Mouse (Mus musculus): ENCODE measurements around the gene Csmd2. TPM values are rescaled to one million over a fixed set of nuclear protein-coding genes. Genes with fewer than 3 reads are reported as not detected.

Gene Csmd2
- total RNA-seq, 2 experiments from 2014 or later: 0.15 to 0.22 TPM

DNA sequence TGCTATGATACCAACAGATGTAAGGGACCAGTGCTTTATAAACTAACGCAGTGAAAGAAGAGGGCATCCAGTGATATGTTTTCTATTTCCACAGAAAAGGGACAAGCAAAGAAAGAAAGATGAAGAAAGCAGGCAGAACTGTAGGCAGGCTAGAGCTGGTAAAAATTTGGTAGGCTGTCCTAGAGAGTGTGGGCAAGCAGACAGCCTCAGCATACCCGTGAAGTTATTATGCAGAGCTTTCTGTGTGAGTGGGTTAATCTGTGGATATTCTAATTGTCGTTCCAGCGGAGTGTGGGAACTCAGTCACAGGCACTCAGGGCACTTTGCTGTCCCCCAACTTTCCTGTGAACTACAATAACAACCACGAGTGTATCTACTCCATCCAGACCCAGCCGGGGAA, 412.4 kb downstream of the Csmd2 start:
- no peak for DNase-seq
- intact Hi-C loops (cut with DNase I): no loop called here

DNA sequence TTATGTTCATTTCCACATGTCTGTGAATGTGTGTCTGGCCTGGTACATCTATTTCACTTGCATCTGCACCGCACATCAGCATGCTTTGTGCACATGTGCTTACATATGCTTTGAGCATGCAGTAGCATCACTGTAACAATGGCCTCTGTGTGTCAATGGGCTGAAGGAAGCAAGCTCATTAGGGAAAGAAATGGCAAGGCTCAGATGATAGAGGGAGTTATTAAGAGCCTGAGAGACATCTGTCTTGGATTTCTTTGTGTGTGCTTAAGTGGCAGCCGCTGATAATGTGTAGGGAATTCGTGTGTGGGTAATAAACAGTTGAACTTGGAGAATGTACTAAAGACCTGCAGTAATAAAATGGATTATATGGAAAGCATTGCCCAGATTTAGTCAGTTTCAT, 413.9 kb downstream of the Csmd2 start:
- no peak for DNase-seq
- intact Hi-C loops (cut with DNase I): no loop called here

DNA sequence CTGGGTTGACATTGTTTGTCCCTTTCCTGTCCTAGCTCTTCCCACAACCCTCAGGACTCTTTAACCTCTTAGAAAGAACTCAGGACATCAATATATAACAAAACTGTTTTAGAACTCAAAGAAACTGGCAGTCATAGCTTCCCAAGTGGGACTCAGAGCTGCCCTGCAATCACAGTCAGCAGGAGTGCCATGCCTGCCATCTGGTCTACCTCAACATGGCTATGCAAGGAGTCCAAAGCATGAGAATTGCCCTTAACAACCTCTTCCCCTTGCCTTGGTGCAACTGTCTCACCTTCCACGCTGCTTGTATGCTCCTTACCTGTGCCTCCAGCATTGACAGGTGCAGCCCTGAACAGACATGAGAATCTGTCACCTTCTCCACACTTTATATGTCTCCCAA, 415.0 kb downstream of the Csmd2 start:
- DNase-seq: no peak
- intact Hi-C loops (cut with DNase I): no loop called here

DNA sequence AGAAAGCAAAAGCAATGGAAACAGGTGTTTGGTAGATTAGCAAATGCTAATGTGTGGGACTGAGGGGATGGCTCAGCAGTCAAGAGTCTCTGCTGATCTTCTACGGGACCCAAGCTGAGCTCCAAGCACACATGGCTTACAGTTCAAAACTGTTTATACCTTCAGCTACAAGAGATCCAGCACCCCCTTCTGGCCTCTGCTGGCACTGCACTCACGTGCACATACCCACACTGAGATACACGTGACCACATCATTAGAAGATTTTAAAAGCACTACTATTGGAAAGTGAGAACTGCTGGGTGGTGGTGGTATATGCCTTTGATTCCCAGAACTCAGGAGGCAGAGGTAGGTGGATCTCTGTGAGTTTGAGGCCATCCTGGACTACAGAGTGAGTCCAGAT, 417.9 kb downstream of the Csmd2 start:
- intact Hi-C loops (cut with DNase I): no loop called here
- DNase-seq: no peak

DNA sequence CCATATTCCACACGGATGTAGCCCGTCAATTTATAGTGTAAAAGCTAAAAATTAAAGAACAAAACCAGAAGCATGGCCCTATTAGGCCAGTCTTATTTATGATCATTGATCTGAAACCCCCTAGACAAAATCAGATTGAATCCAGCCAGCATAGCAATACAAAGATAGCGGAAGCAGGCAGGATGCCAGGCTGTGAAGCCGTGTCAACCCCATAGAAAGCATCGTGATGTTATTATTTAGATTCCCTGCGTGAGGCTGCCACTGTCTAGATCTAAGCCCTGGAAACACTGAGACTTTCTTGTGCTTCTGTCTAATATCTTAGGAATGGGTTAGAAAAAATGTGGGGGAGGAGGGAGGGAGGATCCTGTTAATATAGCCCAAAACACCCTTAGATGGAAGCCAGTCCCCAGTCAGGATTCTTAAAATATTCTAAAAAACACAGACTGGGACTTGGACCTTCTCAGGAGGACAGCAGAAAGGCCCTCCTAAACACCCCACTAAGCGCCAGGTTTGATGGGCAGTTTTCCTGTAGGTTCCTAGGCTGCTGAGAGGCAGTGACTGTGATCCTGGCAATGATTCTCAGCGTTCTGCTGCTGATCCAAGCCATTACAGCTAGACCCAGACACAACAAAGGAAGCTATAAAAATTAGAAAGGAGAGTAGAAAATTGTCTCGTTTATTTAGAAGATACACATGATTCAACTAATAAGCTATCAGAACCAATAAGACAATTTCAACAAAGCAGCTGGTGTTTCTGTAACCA, 419.6 kb downstream of the Csmd2 start:
- DNase-seq: no peak
- intact Hi-C loops (cut with DNase I): no loop called here

DNA sequence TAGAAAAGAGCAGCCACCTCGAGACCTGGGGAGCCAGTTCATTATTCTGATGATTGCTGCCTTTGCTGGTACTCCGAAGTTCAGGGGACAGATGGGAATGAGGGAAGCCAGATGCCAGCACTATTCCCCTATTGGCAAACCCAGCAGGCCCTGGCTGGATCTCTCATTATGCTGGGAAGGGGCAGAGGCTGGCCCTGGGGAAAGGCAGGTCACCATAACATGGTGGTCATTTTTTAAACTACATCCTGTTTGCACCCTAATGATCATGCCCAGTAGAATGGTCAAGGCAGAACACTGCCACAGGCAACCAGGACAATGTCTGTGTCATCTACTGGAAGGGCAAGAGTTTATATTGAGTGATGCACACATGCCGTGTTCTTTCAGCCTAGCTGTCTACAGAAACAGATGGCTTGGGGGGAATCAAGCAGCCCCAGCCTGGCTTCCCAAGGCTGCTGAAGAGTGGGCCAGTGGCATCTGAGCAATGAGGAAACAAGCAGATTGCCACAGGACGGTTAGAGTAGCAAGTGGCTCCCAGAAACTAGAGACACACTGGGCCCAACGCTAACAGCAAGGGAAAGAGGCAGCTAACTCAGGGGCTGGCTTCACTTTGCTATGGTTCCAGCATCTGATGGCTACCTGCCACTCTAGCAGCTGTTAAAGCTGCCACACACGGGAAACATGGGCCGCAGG, 424.4 kb downstream of the Csmd2 start:
- intact Hi-C loops (cut with DNase I): no loop called here
- DNase-seq: no peak

DNA sequence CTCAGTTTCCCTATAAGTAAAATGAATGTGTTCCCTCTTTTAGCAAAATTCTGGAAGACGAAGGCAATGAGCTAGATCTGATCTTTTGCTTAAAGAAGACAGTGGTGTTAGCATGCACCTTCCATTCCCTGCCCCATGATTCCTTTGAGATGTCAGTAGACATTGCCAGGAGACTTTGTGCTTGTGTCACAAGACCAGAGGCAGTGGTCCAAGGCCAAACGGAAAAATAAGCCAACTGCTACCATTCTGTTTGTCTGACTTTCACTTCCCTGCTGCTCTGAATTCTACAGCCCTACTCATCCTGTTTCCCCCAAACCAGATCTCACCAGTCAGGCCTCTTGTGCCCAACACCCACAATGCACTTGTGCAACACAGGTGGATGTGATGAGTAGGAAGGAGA, 427.1 kb downstream of the Csmd2 start:
- intact Hi-C loops (cut with DNase I): no loop called here
- no peak for DNase-seq

DNA sequence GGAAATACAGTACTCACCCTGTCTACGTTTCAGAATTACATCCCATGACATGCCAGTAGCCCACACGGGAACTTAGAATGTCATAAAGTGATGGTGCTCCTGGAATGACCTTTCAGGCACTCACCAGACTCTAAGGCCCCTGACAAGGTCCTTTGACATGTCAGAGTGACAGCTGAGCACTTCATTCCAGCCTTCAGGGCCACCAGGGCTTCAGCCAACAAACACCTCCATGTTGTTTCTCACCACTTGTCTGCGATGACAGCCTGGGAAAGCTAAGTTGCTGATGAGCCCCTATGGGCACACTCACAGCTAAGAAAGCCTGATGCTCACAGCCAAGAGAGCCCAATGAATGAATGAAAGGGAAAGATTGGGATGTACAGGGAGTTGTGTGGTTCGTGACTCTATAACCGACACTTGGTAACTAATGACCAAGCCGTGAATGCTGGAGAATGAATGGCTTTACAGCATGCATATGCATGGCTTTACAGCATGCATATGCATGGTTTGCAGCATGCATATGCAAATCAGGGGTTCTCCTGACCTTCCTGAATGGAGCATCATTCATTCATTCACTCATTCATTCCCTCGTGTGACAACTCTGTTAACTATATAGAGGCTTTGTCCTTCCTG, 432.4 kb downstream of the Csmd2 start:
- intact Hi-C loops (cut with DNase I): no loop called here
- DNase-seq: no peak

DNA sequence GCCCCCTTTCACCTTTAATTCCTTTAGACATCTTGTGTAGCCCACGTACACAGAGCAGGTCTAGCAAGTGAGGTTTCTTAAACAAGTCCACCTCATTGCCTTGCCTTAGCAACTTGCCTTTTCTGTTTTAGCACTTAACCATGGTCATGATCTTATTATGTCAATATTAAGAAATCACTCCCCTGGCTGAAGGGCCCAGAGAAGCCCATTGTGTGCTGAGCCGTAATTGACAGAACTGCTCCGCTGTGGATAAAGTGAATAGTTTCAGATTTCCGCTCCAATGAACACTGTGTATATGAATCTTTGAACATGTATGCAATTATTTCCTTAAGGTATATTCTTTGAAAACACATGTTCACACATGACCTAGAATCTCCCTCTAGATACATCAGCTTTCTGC, 434.8 kb downstream of the Csmd2 start:
- no peak for DNase-seq
- intact Hi-C loops (cut with DNase I): no loop called here

DNA sequence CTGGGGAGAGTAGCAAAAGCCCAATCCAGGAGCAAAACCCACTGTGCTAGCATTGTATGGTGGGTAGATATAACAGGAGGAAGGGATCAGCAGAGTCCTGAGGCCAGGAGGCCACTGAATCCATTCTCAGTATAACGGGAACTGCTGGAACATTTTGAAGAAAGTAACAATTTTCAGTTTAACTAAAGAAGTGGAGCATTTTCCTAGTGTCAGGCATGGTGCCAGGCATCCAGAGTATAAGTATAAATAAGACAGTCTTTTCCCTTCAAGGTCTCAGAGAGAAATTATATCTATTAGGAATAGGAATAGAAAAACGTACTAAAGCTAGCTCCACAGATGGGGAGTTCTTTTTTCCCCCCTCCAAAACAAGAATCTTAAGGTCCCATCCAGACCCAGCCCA, 437.7 kb downstream of the Csmd2 start:
- intact Hi-C loops (cut with DNase I): no loop called here
- DNase-seq: no peak

DNA sequence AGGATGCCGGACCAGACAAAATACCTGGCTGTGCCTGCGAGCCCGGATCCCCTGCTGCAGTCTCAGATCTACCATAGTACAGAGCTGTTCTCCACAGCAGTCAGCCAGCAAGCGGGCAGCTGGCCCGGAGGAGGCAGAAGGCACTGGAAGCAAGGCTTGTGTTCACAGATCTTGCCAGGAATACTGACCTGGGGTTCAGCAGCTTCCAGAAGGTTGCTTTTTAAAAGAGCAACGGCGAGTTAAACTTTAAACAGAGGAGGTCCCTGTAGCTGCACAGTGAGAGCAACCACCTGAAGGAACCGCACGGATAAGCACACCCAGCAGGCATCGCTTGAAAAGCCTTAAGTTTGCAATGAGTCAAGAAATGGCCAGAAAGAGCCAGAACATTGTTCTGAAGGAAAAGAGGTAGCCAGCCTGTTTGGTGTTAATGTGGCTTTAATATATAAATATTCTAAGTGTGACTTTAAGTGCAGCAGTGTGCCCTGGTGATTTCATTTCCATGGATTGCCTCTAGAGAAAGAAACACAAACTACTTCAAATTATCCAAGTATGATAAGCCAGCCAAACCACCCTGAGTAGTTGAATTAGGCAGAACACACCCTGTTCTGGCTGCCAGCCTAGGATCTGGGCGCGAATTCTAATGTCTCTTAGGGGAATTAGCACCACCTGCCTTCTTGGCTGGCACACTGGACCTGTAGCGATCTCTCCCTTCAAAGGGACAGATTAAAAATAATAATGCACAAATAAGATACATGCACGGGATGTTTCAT, 439.8 kb downstream of the Csmd2 start:
- intact Hi-C loops (cut with DNase I): no loop called here
- no peak for DNase-seq

DNA sequence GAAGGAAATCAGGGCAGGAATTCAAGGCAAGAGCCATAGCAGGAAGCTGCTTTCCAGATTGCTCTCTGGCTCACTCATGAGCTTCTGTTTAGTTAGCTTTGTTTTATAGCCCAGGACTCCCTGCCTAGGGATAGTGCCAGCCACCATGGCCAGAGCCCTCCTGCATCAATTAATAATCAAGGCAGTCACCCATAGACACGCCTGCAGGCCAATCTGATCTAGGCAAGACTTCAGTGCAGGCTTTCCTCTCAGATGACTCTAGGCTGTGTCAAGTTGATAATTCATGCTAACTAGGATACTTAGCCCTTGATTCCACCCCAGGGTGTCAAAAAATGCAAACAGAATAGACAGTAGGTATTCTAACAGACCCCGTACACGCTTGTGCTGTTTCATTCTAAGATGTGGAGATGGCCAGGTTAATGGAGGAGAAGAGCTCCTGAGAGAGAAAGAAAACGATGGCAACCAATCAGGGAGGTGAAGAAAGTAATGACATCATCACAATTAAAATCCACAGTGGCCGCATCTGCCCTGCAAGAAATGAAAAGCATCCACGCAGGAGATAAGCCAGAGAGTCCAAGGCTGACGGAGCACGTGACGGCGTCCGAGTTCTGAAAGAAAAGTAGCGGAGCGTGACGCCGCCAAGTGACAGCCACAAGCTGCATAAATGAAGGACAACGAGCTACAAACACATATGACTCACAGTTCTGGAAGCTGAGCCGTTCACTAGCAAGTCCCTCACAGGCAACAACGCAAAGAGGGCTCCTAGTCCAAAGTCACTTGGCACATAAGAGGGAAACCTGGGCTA, 440.8 kb downstream of the Csmd2 start:
- intact Hi-C loops (cut with DNase I): no loop called here
- peak in 1 of 2 experiments; percentile 35 for DNase-seq

DNA sequence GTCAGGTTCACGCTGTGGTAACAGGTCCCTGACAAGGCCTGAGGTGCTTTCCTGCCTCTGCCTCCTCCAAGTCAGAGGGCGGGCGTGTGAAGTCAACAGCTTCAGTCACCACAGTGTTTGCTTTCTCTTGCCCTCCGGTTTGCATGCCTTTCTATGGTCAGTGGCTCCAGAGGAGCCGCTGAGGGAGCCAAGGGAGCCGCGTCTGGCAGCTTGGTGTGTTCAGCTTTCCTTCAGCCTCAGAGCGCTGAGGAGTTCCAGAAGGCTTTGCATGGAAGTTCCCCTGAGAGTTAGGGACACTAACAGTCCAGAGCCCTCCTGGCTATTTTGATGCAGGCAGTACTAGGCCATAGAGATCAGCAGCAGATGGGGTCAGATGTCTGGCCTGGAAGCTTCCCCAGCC, 441.9 kb downstream of the Csmd2 start:
- intact Hi-C loops (cut with DNase I): no loop called here
- peak in 1 of 2 experiments; percentile 11 for DNase-seq

DNA sequence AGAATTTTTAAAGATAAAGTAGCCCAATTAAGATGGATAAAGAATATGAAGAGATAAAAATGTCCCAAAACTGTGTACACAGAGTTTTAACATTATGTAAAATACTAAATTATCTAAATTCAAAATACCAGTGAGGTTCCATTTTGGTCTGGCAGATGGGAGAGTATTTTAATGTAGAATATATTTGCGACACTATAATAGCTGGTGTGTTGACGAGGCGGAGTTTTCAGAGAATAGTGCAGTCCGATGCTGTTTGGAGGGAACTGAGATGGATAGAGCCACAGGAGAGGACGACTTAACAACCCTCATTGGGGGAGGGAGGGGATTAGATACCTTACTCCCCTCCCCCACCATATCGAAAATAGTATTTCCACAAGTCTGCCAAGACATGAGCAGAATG, 452.9 kb downstream of the Csmd2 start:
- no peak for DNase-seq
- intact Hi-C loops (cut with DNase I): no loop called here

DNA sequence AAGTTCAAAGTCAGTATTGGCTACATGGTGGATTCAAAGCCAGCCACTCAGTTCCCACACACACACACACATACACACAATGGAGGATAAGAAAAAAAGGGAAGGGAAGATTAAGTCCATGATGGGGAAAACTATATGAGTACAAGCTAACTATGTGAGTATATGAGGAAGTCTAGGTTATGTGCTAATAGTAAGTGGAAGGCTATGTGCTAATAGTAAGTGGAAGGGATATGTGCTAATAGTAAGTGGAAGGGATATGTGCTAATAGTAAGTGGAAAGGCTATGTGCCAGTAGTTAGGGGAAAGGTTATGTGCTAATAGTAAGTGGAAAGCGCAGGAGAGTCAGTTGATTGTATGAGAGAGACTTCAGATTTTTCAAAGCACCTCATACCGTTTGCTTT, 453.6 kb downstream of the Csmd2 start:
- DNase-seq: no peak
- intact Hi-C loops (cut with DNase I): no loop called here

DNA sequence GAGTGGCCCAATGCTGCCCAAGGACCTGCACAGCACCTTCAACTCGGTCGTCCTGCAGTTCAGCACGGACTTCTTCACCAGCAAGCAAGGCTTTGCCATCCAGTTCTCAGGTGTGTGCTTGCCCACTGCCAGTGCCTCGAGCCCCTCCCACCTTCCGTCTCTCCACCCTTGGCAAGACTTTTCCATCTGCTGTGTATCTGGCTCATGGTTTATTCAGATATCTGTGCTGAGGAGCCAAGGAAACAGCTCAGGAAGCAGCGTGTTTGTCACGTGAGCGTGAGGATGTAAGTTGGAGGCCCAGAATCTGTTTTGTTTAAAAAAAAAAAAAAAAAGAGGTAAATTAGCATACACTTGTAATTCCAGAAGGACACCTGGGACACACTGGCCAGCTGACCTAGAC, 455.1 kb downstream of the Csmd2 start:
- no peak for DNase-seq
- intact Hi-C loops (cut with DNase I): no loop called here

DNA sequence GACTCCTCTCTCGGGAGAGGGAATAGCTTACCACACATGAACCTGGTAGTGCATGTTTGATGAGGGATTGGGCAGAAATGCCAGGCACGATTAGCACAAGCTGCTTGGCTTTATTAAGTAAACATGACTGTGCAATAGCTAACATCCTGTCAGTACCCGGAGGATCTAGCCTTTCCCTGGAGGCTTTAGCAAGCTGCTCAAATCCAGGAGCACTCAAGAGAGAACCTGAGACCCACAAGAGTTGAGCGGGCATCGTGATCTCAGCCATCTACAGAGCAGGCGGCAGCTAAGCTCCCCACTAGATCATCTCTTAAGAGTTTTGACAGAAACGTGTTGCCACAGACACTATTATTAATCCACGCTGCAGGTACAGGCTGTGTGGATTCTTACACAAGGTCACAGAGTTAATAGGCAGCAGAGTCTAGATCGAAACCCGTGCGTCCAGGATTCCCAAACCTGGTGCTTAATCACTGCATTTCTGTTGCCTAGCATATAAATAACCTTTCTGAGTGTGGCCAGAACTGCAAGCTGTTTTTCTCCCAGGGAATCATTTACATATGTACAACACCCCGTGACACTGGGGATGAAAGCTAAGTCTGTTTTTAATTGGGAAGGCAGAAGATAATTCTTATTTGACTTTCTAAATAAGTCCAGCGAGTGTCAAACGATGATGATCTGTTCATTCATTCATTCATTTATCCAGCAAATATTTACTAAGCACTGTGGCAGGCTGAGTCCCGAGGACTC, 458.0 kb downstream of the Csmd2 start:
- no peak for DNase-seq
- intact Hi-C loops (cut with DNase I): no loop called here

DNA sequence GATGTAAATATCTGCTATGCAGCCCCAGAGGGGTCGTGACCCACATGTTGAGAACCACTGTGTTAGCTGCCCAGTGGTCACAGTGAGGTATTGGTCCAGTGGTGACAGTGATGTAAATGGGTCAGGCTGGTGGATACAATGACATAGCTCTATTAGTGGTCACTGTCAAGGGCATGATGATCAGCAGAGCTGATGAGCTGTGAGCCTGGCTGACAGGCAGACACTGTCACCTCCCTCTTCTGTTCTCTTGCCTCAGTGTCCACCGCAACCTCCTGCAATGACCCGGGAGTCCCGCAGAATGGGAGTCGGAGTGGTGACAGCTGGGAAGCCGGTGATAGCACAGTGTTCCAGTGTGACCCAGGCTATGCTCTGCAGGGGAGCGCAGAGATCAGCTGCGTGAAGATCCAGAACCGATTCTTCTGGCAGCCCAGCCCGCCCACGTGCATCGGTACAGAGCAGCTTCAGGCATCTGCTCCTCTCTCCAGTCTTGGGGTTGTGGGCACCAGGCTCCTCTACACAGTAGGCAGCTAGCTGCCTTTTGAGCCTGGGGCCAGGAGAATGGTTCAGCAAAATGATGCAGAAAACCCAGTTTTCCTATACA, 461.3 kb downstream of the Csmd2 start:
- intact Hi-C loops (cut with DNase I): no loop called here
- DNase-seq: no peak

DNA sequence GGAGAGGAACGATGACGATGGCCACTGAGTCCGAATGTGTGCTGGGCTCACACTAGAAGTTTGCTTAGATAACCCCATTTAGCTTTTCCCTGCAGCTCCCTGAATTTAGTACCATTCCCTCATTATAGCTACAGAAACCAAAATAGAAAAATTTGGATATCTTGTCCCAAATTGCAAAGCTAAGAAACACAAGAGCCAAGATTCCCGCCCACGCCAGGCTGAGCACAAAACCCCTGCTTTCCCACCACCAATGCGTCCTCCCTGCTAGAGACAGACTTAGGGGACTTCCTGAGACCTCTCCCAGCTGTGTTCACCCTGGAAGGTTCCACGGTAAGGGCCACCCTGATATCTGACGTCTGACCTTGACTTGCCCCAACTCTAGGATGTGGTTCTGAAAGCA, 462.5 kb downstream of the Csmd2 start:
- intact Hi-C loops (cut with DNase I): no loop called here
- DNase-seq: peak in 1 of 2 experiments; percentile 7

Data from heart, postnatal 10 days (tissue).